Mouse (Mus musculus): ENCODE measurements at regions not wholly inside any gene's neighbourhood (a gene's known extent, or its start where the extent isn't known, plus 50 kb on each side); places are given as distances from the start of the nearest gene placed in this dataset.
A peak's percentile ranks its signal among the peaks of the same experiment; 100 is the strongest.

DNA sequence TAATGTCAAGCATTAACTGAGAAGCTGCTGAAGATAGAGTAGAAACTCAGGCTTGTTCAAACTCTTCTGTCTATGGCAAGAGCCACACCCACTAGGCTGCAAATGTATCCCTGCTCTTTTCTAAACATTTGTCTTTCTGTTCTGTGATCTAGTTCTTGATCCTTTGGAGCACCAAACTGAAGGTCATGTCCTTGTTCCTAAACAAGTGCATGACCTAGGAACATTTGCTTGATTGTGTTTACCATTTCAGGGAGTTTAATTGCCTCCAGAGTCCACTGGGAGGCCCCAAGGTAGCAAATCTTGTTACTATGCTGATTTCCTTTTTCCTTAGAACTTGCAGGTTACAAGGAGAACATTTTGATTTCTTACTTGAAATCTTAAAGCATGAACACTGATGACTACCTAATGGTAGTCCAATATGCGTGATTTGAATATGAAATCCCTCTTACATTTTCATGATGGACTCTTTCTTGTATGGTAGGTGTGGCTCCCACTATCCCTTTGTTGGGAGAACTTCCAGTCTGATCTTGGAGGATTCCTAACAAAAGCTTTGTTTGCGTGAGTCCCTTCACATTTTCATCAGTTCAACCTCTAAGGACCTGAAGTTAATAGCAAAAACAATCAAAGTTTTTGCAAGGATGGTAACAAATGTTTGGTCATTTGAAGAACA, 652.9 kb upstream of the 4930452B06Rik start:
- TF ChIP-seq CTCF (IDR thresholded peaks at IDR 0.05; ENCODE audit: low read depth): no peak
- H3K9ac ChIP-seq: no peak overlapping the region
- no peak overlapping the region for H3K4me3 ChIP-seq (ENCODE audit: low read depth, low read length)
- H3K27ac ChIP-seq (ENCODE audit: low read depth, low read length): no peak overlapping the region
- H3K36me3 ChIP-seq (ENCODE audit: insufficient read depth): no peaks in the 10 kb centered on the region
- no peak for DNase-seq
- H3K9me3 ChIP-seq (ENCODE audit: low read length): no peaks in the 10 kb centered on the region
- no peaks in the 10 kb centered on the region for H3K27me3 ChIP-seq (ENCODE audit: insufficient read depth, low read length)
- H3K4me2 ChIP-seq (ENCODE audit: low read depth): no peak overlapping the region
- ATAC-seq: no peak
- H3K4me1 ChIP-seq (ENCODE audit: insufficient read depth): no peaks in the 10 kb centered on the region
- 95% methylated on average over 2 of the region's 2 CpGs for WGBS

DNA sequence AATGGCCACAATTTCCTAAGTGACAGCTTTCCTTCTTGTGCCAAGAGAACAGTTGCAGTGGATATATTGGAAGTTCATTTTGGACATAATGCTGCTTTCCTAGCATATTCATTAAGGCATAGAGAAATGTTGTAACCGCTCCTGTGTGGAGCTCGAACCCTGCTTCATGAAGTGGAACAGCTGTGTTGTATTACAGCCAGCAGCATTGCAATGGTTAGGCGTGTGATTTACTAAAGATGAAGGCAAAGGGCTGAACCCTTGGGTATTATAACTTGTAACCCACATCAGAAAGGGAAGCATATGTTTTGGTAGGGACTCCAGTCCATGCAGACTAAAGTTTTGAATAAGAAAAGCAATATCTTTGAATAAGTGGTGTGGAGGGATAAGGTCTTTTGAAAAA, 649.2 kb upstream of the 4930452B06Rik start:
- no peak overlapping the region for H3K4me2 ChIP-seq (ENCODE audit: low read depth)
- no peak overlapping the region for H3K27ac ChIP-seq (ENCODE audit: low read depth, low read length)
- H3K9ac ChIP-seq: no peak overlapping the region
- no peaks in the 10 kb centered on the region for H3K4me1 ChIP-seq (ENCODE audit: insufficient read depth)
- H3K9me3 ChIP-seq (ENCODE audit: low read length): no peaks in the 10 kb centered on the region
- no peaks in the 10 kb centered on the region for H3K27me3 ChIP-seq (ENCODE audit: insufficient read depth, low read length)
- no peak overlapping the region for H3K4me3 ChIP-seq (ENCODE audit: low read depth, low read length)
- no peak for TF ChIP-seq CTCF (IDR thresholded peaks at IDR 0.05; ENCODE audit: low read depth)
- H3K36me3 ChIP-seq (ENCODE audit: insufficient read depth): no peaks in the 10 kb centered on the region
- 45% methylated on average over 3 of the region's 3 CpGs for WGBS
- DNase-seq (peak; percentile 19), ATAC-seq (no peak)

DNA sequence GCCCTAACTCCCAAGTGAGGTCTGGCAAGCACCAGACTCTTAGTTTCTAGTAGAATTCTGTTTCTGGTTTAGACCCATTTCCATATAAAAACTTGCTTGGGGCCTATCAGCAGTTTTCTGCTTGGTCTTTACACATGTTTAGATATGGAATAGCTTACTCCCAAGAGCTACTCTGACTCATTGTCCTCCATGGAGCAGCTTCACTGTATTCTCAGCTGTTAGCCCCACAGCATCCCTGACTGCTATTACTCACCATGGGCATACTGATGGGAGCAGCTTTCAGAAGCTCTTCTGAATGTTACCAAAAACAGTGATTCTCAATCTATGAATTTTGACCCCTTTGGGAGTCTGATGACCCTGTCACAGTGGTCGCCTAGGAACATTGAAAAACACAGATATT, 630.1 kb upstream of the 4930452B06Rik start:
- Histone ChIP-seq H3K27me3 (ENCODE audit: insufficient read depth, low read length) (no peaks in the 10 kb centered on the region), H3K9me3 (ENCODE audit: low read length) (0 out of 2 replicates have a peak, but pooled peaks cover 7% of the 10 kb centered on the region), H3K36me3 (ENCODE audit: insufficient read depth) (no peaks in the 10 kb centered on the region), H3K4me1 (ENCODE audit: insufficient read depth) (no peaks in the 10 kb centered on the region), H3K4me2 (ENCODE audit: low read depth) (no peak overlapping the region), H3K9ac (no peak overlapping the region), H3K27ac (ENCODE audit: low read depth, low read length) (no peak overlapping the region), H3K4me3 (ENCODE audit: low read depth, low read length) (no peak overlapping the region)
- 87% methylated on average over 1 of the region's 1 CpGs for WGBS
- ATAC-seq (no peak), DNase-seq (no peak)
- no peak for TF ChIP-seq CTCF (IDR thresholded peaks at IDR 0.05; ENCODE audit: low read depth)

DNA sequence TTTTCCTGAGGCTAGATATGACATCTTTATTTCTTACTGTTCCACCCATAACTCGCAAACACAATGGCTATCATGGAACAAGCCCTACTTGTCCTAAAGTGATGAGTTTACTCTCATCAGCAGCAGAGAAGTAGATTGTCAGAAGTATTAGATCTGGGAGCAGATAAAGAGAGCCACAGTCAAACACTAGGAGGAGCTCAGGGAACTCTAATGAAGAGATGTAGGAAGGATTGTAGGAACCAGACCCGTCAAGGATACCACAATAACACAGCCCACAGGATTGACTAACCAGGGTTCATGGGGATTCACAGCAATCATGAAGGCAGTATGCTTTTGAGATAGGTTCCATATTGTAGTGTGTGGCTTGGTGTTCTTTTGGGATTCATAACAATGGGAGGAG, 628.5 kb upstream of the 4930452B06Rik start:
- H3K4me1 ChIP-seq (ENCODE audit: insufficient read depth): no peaks in the 10 kb centered on the region
- peak; percentile 33; the same call in 1 of the 2 replicates for TF ChIP-seq CTCF (IDR thresholded peaks at IDR 0.05; ENCODE audit: low read depth)
- no peak for DNase-seq
- H3K27me3 ChIP-seq (ENCODE audit: insufficient read depth, low read length): no peaks in the 10 kb centered on the region
- H3K4me2 ChIP-seq (ENCODE audit: low read depth): no peak overlapping the region
- H3K4me3 ChIP-seq (ENCODE audit: low read depth, low read length): no peak overlapping the region
- no peak for ATAC-seq
- H3K27ac ChIP-seq (ENCODE audit: low read depth, low read length): no peak overlapping the region
- WGBS: 69% methylated on average over 2 of the region's 2 CpGs
- H3K9me3 ChIP-seq (ENCODE audit: low read length): no peaks in the 10 kb centered on the region
- H3K9ac ChIP-seq: no peak overlapping the region
- no peaks in the 10 kb centered on the region for H3K36me3 ChIP-seq (ENCODE audit: insufficient read depth)

DNA sequence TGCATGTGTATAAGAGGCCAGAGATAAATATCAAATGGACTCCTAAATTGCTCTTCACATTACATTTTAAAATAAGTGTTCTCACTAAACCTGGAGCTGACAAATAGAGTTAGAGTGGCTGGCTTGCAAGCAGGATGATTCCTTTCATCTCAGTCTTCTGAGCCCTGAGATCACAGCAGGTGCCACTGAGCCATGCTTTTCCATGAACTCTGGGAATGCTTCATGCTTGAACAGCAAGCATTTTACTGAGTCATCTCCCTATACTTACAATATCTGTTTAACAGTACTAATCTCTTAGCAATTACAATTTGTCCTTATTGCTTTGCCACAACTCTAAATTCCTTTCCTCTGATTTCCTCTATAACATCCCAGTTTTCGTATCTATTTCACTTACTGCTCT, 622.1 kb upstream of the 4930452B06Rik start:
- DNase-seq (no peak), ATAC-seq (no peak)
- Histone ChIP-seq H3K36me3 (ENCODE audit: insufficient read depth) (no peaks in the 10 kb centered on the region), H3K27ac (ENCODE audit: low read depth, low read length) (no peak overlapping the region), H3K9ac (no peak overlapping the region), H3K27me3 (ENCODE audit: insufficient read depth, low read length) (no peaks in the 10 kb centered on the region), H3K9me3 (ENCODE audit: low read length) (no peaks in the 10 kb centered on the region), H3K4me3 (ENCODE audit: low read depth, low read length) (no peak overlapping the region), H3K4me1 (ENCODE audit: insufficient read depth) (no peaks in the 10 kb centered on the region), H3K4me2 (ENCODE audit: low read depth) (no peak overlapping the region)
- WGBS: 87% methylated on average over 1 of the region's 1 CpGs
- TF ChIP-seq CTCF (IDR thresholded peaks at IDR 0.05; ENCODE audit: low read depth): no peak

DNA sequence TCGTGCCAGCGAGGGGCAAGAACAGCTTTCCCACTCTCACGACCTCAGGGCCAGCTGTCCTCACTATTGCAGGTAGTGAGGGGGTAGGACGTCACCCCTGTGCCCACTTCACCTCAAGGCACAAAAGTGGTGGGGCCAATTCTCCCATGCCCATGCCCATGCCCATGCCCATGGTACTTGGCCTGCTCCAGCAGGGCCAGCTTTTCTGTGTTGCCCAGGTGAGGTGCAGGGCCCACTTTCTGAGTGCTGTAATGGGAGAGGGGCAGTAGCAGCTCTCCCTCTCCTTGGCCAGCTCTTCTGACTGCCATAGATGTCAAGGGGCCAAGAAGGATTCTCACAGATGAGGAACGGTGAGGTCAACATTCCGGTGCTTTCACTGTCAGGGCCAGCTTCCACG, 619.6 kb upstream of the 4930452B06Rik start:
- no peak overlapping the region for H3K9ac ChIP-seq
- H3K9me3 ChIP-seq (ENCODE audit: low read length): no peaks in the 10 kb centered on the region
- H3K4me1 ChIP-seq (ENCODE audit: insufficient read depth): no peaks in the 10 kb centered on the region
- 86% methylated on average over 7 of the region's 7 CpGs for WGBS
- no peak overlapping the region for H3K4me3 ChIP-seq (ENCODE audit: low read depth, low read length)
- H3K36me3 ChIP-seq (ENCODE audit: insufficient read depth): no peaks in the 10 kb centered on the region
- no peak overlapping the region for H3K4me2 ChIP-seq (ENCODE audit: low read depth)
- DNase-seq (no peak), ATAC-seq (no peak)
- H3K27me3 ChIP-seq (ENCODE audit: insufficient read depth, low read length): no peaks in the 10 kb centered on the region
- no peak overlapping the region for H3K27ac ChIP-seq (ENCODE audit: low read depth, low read length)
- no peak for TF ChIP-seq CTCF (IDR thresholded peaks at IDR 0.05; ENCODE audit: low read depth)

DNA sequence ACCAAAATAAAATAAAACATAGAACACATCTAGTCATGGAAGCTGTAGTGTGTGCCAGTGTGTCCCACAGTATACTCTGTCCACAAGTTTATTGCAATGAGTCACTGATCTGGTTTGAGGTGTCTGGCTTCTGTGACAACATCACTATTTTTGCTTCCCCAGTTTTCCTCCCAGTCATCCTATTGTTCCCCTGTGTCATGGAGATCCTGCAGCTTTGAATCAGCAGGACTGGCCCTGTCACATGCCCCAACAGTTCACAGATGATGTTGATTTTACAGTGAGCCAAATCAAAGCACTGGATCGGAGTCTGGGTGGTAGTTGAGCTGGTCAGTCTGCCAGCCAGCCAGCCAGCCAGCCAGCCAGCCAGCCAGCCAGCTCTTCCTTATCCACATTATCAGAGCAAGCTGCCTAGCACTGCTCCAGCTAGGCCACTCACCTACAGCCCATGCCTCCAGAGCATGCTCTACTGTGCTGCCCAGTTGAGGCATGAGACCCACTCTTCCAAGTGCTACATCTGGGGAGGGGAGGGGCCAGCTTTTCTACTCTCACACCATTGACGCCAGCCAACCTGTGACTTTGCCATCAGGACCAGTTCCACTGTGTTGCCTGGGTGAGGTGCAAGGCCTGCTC, 619.1 kb upstream of the 4930452B06Rik start:
- ATAC-seq (no peak), DNase-seq (no peak)
- Histone ChIP-seq H3K4me2 (ENCODE audit: low read depth) (no peak overlapping the region), H3K4me1 (ENCODE audit: insufficient read depth) (no peaks in the 10 kb centered on the region), H3K36me3 (ENCODE audit: insufficient read depth) (no peaks in the 10 kb centered on the region), H3K9me3 (ENCODE audit: low read length) (no peaks in the 10 kb centered on the region), H3K27me3 (ENCODE audit: insufficient read depth, low read length) (no peaks in the 10 kb centered on the region), H3K4me3 (ENCODE audit: low read depth, low read length) (no peak overlapping the region), H3K27ac (ENCODE audit: low read depth, low read length) (no peak overlapping the region), H3K9ac (no peak overlapping the region)
- 77% methylated on average over 2 of the region's 2 CpGs for WGBS
- no peak for TF ChIP-seq CTCF (IDR thresholded peaks at IDR 0.05; ENCODE audit: low read depth)

All from forebrain, postnatal 0 days (tissue).